Mouse (Mus musculus) stomach, embryonic 14.5 days (tissue): Measurements from ENCODE around the gene Gm7929. TPM values are rescaled to one million over a fixed set of nuclear protein-coding genes. Genes with fewer than 3 reads are reported as not detected.
"Not testable (repeated sequence)": the region's sequence is repeated elsewhere in the genome, so short reads cannot be mapped to it uniquely, and the experiment has no call there.

ENCODE experiments used
- ATAC-seq: fragments of 200-750 bp; cut with Nextera tagmentation; 2 replicates; pipeline ENCODE4 v1.8.0; 2017; ENCODE audit warnings: low read depth, moderate TSS enrichment; ENCODE audit not compliant: insufficient number of reproducible peaks, insufficient read depth, low FRiP score
- H3K27ac ChIP-seq: fragments of 300-500 bp; sonication (generic); 2 replicates; pipeline ENCODE4 v1.5.1; 2014; ENCODE audit warnings: mild to moderate bottlenecking, low read length, moderate library complexity, mixed read lengths
- H3K27me3 ChIP-seq: fragments of 300-500 bp; sonication (generic); 2 replicates; pipeline ENCODE4 v1.6.1; 2014; ENCODE audit warnings: low read length, control low read depth, mixed read lengths; ENCODE audit not compliant: control insufficient read depth, insufficient read depth
- H3K36me3 ChIP-seq: fragments of 300-500 bp; sonication (generic); 2 replicates; pipeline ENCODE4 v1.6.1; 2014; ENCODE audit warnings: mild to moderate bottlenecking, control low read depth, low read length, moderate library complexity, mixed read lengths; ENCODE audit not compliant: control insufficient read depth, insufficient read depth
- H3K4me1 ChIP-seq: fragments of 300-500 bp; sonication (generic); 2 replicates; pipeline ENCODE4 v1.6.1; 2014; ENCODE audit warnings: low read length, control low read depth, mixed read lengths; ENCODE audit not compliant: control insufficient read depth, insufficient read depth
- H3K4me2 ChIP-seq: fragments of 300-500 bp; sonication (generic); replicated peaks from 2 replicates; pipeline ENCODE4 v1.6.1; 2014; ENCODE audit warnings: low read depth, low read length, control low read depth
- H3K4me3 ChIP-seq: fragments of 300-500 bp; sonication (generic); 2 replicates; pipeline ENCODE4 v1.5.1; 2014; ENCODE audit warnings: low read depth, low read length, control low read depth
- H3K9ac ChIP-seq: fragments of 300-500 bp; sonication (generic); replicated peaks from 2 replicates; pipeline ENCODE4 v1.6.1; 2014; ENCODE audit warnings: low read depth, mild to moderate bottlenecking, control low read depth, low read length, moderate library complexity, mixed read lengths
- H3K9me3 ChIP-seq: fragments of 300-500 bp; sonication (generic); 2 replicates; pipeline ENCODE4 v1.6.1; 2016; ENCODE audit warnings: low read depth, low read length, control low read depth; ENCODE audit not compliant: control insufficient read depth
- WGBS: fragments of 180-500 bp; shearing (Covaris S2); extraction: QIAGEN DNeasy Blood & Tissue Kit; methylation state at CpG from one replicate; pipeline ENCODE4 v1.1.7; 2014; 5-methylcytosine and 5-hydroxymethylcytosine counted together
- polyA plus RNA-seq: library from polyadenylated mRNA; unstranded; fragments of >200 nt; fragmentation: Nextera tagmentation; extraction: Ambion mirVana; gene quantifications from 2 replicates; pipeline ENCODE4 v1.2.1, GENCODE M21; 2014

The Gm7929 gene
- polyA plus RNA-seq: not detected in 2 replicates

DNA sequence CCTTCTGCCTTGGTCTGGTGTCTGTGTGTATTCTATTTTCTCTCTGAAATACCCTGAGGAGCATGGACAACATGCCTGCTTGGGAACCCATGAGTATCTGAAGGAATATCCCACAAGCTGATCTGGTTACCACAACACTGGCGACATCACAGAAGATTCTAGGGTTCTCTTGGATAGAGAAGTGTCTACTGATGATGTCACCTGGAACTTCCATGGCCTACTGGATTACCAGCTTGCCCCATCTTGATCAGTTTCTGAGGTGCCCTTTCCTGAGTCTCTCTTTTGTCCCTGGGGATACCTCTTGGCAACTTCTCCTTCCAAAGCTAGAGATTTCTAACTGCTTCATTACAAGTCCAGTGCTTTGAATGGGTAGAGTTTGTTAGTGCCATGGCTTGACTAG is at the start of gene Gm7929:
TSS of gene Gm7929 (minus strand) at position 101 of the 400 bp plus-strand sequence.
- not testable (repeated sequence) for H3K36me3 ChIP-seq, H3K9me3 ChIP-seq, H3K27ac ChIP-seq, H3K4me3 ChIP-seq, H3K27me3 ChIP-seq, H3K9ac ChIP-seq, ATAC-seq, H3K4me1 ChIP-seq, H3K4me2 ChIP-seq
- 60% methylated on average over 1 of the region's 1 CpGs for WGBS

DNA sequence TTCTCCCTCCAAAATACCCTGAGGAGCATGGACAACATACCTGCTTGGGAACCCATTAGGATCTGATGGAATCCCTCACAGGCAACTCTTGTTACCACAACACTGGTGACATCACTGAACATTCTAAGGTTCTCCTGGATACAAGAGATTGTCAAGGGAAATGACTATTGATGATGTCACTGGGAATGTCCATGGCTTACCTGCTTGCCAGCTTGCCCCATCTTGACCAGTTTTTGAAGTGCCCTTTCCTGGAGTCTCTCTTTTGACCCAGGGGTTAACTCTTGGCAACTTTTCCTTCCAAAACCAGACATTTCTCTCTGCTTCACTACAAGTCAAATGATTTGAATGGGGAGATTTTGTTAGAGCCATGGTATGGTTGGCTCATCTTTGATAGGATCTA is 21.9 kb upstream of the Gm7929 start, which contains the start of gene Gm47189:
TSS of gene Gm47189 (minus strand) at position 101 of the 400 bp plus-strand sequence.
- H3K4me1 ChIP-seq, H3K36me3 ChIP-seq, H3K4me3 ChIP-seq, H3K27ac ChIP-seq, H3K4me2 ChIP-seq, H3K9me3 ChIP-seq, ATAC-seq, H3K9ac ChIP-seq, H3K27me3 ChIP-seq: not testable (repeated sequence)

DNA sequence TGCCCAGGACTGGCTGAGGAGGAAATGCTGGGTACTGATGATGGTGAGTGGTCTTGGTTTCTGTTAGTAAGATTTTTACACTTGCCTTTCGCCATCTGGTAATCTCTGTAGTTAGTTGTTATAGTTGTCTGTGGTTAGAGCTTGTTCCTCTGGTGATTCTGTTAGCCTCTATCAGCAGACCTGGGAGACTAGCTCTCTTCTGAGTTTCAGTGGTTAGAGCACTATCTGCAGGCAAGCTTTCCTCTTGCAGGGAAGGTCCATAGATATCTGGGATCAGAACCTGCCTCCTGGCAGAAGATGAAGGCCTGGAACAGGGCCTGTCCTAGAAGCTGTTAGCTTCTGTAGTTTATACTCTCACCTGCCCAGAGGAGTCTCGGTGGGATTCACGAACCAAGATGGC is 5.5 kb upstream of the Gm7929 start:
- not testable (repeated sequence) for H3K4me2 ChIP-seq, ATAC-seq, H3K9ac ChIP-seq, H3K36me3 ChIP-seq, H3K27me3 ChIP-seq, H3K9me3 ChIP-seq, H3K4me1 ChIP-seq, H3K4me3 ChIP-seq, H3K27ac ChIP-seq
- WGBS: 100% methylated on average over 2 of the region's 3 CpGs

DNA sequence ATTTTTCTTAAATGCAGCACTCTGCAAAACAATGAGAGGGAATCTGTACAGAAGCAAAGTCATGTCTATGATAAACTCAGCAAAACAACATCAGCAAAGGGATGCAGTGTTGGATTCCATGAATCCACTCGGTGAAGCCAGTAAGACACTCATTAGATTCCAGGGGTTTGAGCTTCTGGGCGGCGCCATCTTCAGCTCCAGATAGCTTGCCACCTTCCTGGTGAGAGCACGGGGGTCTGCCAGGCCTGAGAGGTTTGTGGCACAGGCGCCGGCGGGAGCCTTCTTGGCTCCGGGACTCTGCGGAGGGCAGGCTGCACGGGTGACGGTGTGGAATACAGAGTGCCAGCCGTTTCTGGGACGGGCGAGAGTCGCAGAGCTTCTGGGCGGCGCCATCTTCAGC is 27.0 kb downstream of the Gm7929 start:
- H3K4me3 ChIP-seq, H3K4me1 ChIP-seq, H3K36me3 ChIP-seq, ATAC-seq, H3K9ac ChIP-seq, H3K9me3 ChIP-seq, H3K27me3 ChIP-seq, H3K27ac ChIP-seq, H3K4me2 ChIP-seq: not testable (repeated sequence)
- WGBS: 67% methylated on average over 16 of the region's 17 CpGs

DNA sequence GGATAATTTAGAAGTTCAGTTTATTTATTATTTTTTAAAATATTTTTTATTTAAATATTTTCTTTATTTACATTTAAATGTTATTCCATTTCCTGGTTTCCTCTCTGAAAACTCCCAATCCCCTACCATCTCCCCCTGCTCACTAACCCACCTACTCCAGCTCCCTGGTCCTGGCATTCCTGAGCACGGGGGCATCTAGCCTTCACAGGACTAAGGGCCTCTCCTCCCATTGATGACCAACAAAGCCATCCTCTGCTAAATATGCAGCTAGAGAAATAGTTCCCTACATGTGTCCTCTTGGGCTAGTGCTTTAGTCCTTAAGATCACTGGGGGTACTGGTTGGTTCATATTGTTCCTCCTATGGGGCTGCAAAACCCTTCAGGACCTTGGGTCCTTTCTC is 33.2 kb downstream of the Gm7929 start:
- not testable (repeated sequence) for H3K4me3 ChIP-seq, H3K27me3 ChIP-seq, H3K9ac ChIP-seq, H3K9me3 ChIP-seq, H3K36me3 ChIP-seq, H3K4me1 ChIP-seq, H3K27ac ChIP-seq, ATAC-seq, H3K4me2 ChIP-seq
- 83% methylated on average over 1 of the region's 1 CpGs for WGBS

DNA sequence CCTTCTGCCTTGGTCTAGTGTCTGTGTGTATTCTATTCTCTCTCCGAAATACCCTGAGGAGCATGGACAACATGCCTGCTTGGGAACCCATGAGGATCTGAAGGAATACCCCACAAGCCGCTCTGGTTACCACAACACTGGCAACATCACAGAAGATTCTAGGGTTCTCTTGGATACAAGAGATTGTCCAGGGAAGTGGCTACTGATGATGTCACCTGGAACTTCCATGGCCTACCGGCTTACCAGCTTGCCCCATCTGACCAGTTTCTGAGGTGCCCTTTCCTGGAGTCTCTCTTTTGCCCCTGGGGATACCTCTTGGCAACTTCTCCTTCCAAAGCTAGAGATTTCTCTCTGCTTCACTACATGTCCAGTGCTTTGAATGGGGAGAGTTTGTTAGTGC is 48.6 kb downstream of the Gm7929 start, which contains the start of gene Gm8068:
TSS of gene Gm8068 (minus strand) at position 101 of the 400 bp plus-strand sequence.
- H3K4me1 ChIP-seq, H3K4me2 ChIP-seq, H3K27ac ChIP-seq, H3K4me3 ChIP-seq, H3K36me3 ChIP-seq, ATAC-seq, H3K9me3 ChIP-seq, H3K27me3 ChIP-seq, H3K9ac ChIP-seq: not testable (repeated sequence)
- no CpG with 5 or more reads among the region's 3 CpGs for WGBS

Other genes with a start within 250 kb of the Gm7929 start
- gene Gm7970, start 195.0 kb downstream of the Gm7929 start, polyA plus RNA-seq: not detected in 2 replicates
- not detected in 2 replicates for gene 1700049E17Rik2, start 177.4 kb downstream of the Gm7929 start, polyA plus RNA-seq
- not detected in 2 replicates for gene Gm3072, start 126.0 kb downstream of the Gm7929 start, polyA plus RNA-seq
- not detected in 2 replicates for gene Gm3676, start 104.1 kb downstream of the Gm7929 start, polyA plus RNA-seq
- not detected in 2 replicates for gene Gm8068, start 48.7 kb downstream of the Gm7929 start, polyA plus RNA-seq
- gene Gm47189, start 21.8 kb upstream of the Gm7929 start, polyA plus RNA-seq: not detected in 2 replicates
- gene Gm7980, start 156.7 kb upstream of the Gm7929 start, polyA plus RNA-seq: not detected in 2 replicates
- gene 1700049E17Rik1, start 174.3 kb upstream of the Gm7929 start, polyA plus RNA-seq: not detected in 2 replicates
- gene 1700024B05Rik, start 193.4 kb upstream of the Gm7929 start, polyA plus RNA-seq: not detected in 2 replicates
- gene Gm6401, start 217.3 kb upstream of the Gm7929 start, polyA plus RNA-seq: not detected in 2 replicates
- gene Gm3543, start 232.7 kb upstream of the Gm7929 start, polyA plus RNA-seq: not detected in 2 replicates